Mouse (Mus musculus) embryonic facial prominence, embryonic 10.5 days (tissue): ENCODE measurements around the gene Podxl. TPM values are rescaled to one million over a fixed set of nuclear protein-coding genes. Genes with fewer than 3 reads are reported as not detected.

Experiments
- DNase-seq: peaks from one replicate; pipeline ENCODE4 v3.0.0-alpha.2; 2017; ENCODE audit warnings: low spot score
- H3K27ac ChIP-seq: fragments of 300-500 bp; sonication (generic); replicated peaks from 2 replicates; pipeline ENCODE4 v1.5.1; 2016; ENCODE audit warnings: mild to moderate bottlenecking
- H3K27me3 ChIP-seq: fragments of 300-500 bp; sonication (generic); replicated peaks from 2 replicates; pipeline ENCODE4 v1.6.1; 2016; ENCODE audit warnings: low read depth, mild to moderate bottlenecking; ENCODE audit not compliant: poor library complexity, severe bottlenecking
- H3K36me3 ChIP-seq: fragments of 300-500 bp; sonication (generic); replicated peaks from 2 replicates; pipeline ENCODE4 v1.6.1; 2016; ENCODE audit warnings: mild to moderate bottlenecking, moderate library complexity
- H3K4me1 ChIP-seq: fragments of 300-500 bp; sonication (generic); 2 replicates; pipeline ENCODE4 v1.6.1; 2016
- H3K4me3 ChIP-seq: fragments of 300-500 bp; sonication (generic); 2 replicates; pipeline ENCODE4 v1.5.1; 2016; ENCODE audit warnings: mild to moderate bottlenecking, moderate library complexity
- H3K9me3 ChIP-seq: fragments of 300-500 bp; sonication (generic); 2 replicates; pipeline ENCODE4 v1.6.1; 2016; ENCODE audit warnings: mild to moderate bottlenecking
- WGBS: fragments of 180-500 bp; shearing (Covaris S2); methylation state at CpG from one replicate; pipeline ENCODE4 v1.1.7; 2016; 5-methylcytosine and 5-hydroxymethylcytosine counted together
- polyA plus RNA-seq: library from polyadenylated mRNA; unstranded; fragments of >200 nt; fragmentation: Nextera tagmentation; extraction: Ambion mirVana; gene quantifications from 2 replicates; pipeline ENCODE4 v1.2.1, GENCODE M21; 2016

Podxl gene
- polyA plus RNA-seq, 1 experiment from 2014 or later, result 16.6 TPM

GRCm38 (mm10) chr6:31592128-31592527 lies 28.3 kb upstream of the Podxl start:
- no peaks in the 10 kb centered on the region for H3K36me3 ChIP-seq
- peaks cover 23% of the 10 kb centered on the region for H3K4me1 ChIP-seq
- H3K4me3 ChIP-seq, result no peak overlapping the region
- WGBS, result 76% methylated on average over 2 of the region's 2 CpGs
- H3K9me3 ChIP-seq, result no peaks in the 10 kb centered on the region
- H3K27ac ChIP-seq, result peak overlapping the region; percentile 27; the same call in 1 of the 2 replicates
- H3K27me3 ChIP-seq, result no peaks in the 10 kb centered on the region
- no peak for DNase-seq

DNA sequence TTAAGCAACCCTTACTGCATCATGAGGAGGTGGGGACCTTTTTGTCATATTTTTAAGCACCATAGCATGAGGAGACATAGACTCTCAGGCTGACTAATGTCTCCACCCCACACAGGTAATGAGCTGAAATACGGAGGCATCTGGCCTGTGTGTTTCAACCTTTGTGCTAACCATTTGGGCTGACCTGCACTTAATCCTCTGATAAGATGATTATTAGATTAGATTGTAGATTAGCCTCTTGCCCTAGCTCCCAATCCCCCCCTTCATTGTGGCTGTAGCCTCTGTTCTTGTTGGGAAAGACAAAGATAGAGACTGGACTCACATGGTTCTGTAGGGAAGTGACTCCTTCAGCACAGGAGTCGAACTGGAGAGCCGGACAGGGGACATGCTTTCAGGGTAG lies 27.9 kb upstream of the Podxl start:
- H3K4me3 ChIP-seq, result no peak overlapping the region
- H3K36me3 ChIP-seq, result no peaks in the 10 kb centered on the region
- peaks cover 19% of the 10 kb centered on the region for H3K4me1 ChIP-seq
- no peak for DNase-seq
- H3K27me3 ChIP-seq, result no peaks in the 10 kb centered on the region
- 0 out of 2 replicates have a peak overlapping the region, but pooled peaks have one; percentile 27 for H3K27ac ChIP-seq
- no peaks in the 10 kb centered on the region for H3K9me3 ChIP-seq
- WGBS, result 83% methylated on average over 3 of the region's 3 CpGs

- Histone ChIP-seq H3K27ac (no peak overlapping the region), H3K27me3 (no peaks in the 10 kb centered on the region), H3K4me1 (peaks cover 13% of the 10 kb centered on the region), H3K9me3 (no peaks in the 10 kb centered on the region), H3K36me3 (no peaks in the 10 kb centered on the region), H3K4me3 (no peak overlapping the region)
- DNase-seq, result no peak
- WGBS, result 72% methylated on average over 2 of the region's 2 CpGs
Observed at GRCm38 (mm10) chr6:31590754-31591153, 27.0 kb upstream of the Podxl start.

DNA sequence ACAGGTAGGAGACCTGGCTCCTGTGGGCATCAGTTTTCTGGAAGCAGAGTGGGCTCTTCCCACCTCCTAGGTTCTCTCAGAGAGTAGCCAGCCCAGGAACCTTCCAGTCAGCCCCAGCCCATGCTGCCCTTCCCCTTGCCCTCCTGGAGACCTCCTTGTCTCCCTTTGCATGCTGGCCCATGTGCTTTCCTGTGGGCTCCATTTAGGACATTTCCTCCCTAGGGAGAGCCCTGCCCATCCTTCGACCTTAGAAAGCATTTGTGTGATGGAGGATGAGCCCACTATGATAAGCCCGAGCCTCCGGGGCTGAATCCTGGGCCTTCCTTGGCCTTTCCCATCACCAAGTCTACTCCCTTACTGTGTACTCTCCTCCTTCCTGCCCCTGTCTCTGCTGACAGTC lies 25.5 kb upstream of the Podxl start:
- WGBS, result 75% methylated on average over 3 of the region's 3 CpGs
- H3K4me1 ChIP-seq, result peaks cover 19% of the 10 kb centered on the region
- H3K9me3 ChIP-seq, result no peaks in the 10 kb centered on the region
- no peaks in the 10 kb centered on the region for H3K36me3 ChIP-seq
- H3K4me3 ChIP-seq, result no peak overlapping the region
- H3K27ac ChIP-seq, result no peak overlapping the region
- H3K27me3 ChIP-seq, result no peaks in the 10 kb centered on the region
- DNase-seq, result no peak

DNA sequence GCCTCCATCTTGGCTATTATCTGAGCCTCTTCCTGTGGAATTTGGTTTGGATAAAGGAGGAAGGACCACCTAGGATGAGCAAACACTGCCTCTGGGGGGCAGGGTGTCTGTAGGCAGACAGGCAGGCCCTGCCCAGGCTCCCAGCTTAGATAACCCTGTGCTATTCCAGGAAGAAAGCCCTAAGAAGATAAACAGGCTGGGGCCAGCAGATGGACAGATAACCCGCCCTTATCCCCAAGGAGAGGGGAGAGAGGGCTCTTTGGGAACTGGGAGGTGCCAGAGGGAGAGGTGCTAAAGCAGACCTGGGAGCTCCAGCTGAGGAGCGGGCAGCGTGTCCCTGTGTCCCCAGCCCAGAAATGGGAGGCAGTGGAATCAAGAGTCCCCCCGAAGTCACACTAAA lies 23.9 kb upstream of the Podxl start:
- no peaks in the 10 kb centered on the region for H3K27me3 ChIP-seq
- no peaks in the 10 kb centered on the region for H3K36me3 ChIP-seq
- peaks cover 16% of the 10 kb centered on the region for H3K4me1 ChIP-seq
- peak overlapping the region; percentile 24; the same call in 1 of the 2 replicates for H3K27ac ChIP-seq
- H3K4me3 ChIP-seq, result no peak overlapping the region
- no peak for DNase-seq
- 62% methylated on average over 4 of the region's 4 CpGs for WGBS
- no peaks in the 10 kb centered on the region for H3K9me3 ChIP-seq

GRCm38 (mm10) chr6:31586127-31586526 lies 22.3 kb upstream of the Podxl start:
- no peak for DNase-seq
- H3K9me3 ChIP-seq, result no peaks in the 10 kb centered on the region
- 90% methylated on average over 2 of the region's 2 CpGs for WGBS
- H3K4me1 ChIP-seq, result peaks cover 16% of the 10 kb centered on the region
- no peaks in the 10 kb centered on the region for H3K27me3 ChIP-seq
- H3K4me3 ChIP-seq, result no peak overlapping the region
- no peak overlapping the region for H3K27ac ChIP-seq
- no peaks in the 10 kb centered on the region for H3K36me3 ChIP-seq

DNA sequence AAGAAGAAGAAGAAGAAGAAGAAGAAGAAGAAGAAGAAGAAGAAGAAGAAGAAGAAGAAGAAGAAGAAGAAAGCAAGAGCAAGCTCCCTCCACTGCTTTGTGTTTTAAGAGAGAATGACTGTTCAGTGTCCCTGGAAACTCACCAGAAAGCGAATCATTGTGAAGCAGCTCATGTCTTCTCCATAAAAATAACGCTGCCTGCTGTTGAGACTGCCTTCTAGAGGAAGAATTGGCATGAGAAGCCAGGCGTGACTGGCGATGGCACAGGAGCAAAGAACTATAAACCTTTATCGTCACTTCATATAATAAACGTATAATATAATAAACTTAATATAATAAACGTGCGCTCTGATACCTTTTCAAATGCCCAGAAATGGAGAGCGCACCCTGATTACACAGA lies 12.4 kb upstream of the Podxl start:
- no peak for DNase-seq
- no peaks in the 10 kb centered on the region for H3K9me3 ChIP-seq
- H3K4me3 ChIP-seq, result no peak overlapping the region
- no peaks in the 10 kb centered on the region for H3K27me3 ChIP-seq
- no peaks in the 10 kb centered on the region for H3K4me1 ChIP-seq
- H3K36me3 ChIP-seq, result no peaks in the 10 kb centered on the region
- WGBS, result 88% methylated on average over 9 of the region's 9 CpGs
- no peak overlapping the region for H3K27ac ChIP-seq

DNA sequence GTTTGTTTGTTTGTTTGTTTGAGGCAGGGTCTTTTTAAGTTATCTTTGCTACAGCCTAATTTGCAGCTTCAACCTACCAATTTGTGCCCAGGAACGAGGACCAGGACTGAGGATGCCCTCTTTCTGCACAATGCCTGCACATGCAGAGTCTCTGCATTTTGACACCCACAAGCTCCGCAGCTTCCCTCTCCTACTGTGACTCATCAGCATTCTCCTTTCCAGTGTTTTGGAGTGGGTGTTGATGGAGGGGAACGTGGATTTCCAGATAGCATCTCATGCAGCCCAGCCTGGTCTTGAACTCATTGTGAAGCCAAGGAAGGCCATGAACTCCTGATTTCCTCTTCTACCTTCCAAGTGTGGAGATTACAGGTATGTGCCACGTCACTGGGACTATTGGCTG lies 11.3 kb upstream of the Podxl start:
- no peak overlapping the region for H3K4me3 ChIP-seq
- 69% methylated on average over 4 of the region's 4 CpGs for WGBS
- no peak for DNase-seq
- H3K27me3 ChIP-seq, result peaks cover 2% of the 10 kb centered on the region; the same call in 1 of the 2 replicates
- no peaks in the 10 kb centered on the region for H3K36me3 ChIP-seq
- H3K9me3 ChIP-seq, result no peaks in the 10 kb centered on the region
- H3K4me1 ChIP-seq, result no peaks in the 10 kb centered on the region
- no peak overlapping the region for H3K27ac ChIP-seq

DNA sequence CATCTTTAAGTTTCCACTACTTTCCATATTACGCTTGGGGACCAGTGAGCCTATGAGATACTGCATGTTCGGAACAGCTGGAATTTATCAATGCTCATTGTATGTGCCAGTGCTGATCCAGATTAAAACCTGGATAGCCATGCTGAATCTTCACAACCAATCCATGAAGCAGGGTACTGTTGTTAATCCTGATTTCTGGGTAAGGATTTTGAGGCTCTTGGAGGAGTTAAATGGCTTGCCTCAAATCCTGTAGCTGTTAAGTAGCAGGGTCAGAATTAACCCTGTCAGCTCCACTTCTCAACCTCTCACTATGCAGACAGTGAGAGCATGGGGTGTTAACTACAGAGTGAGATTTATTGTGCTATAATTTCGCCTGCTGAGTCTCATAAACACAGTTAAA lies 7.7 kb upstream of the Podxl start:
- 75% methylated on average over 3 of the region's 3 CpGs for WGBS
- peaks cover 37% of the 10 kb centered on the region for H3K27me3 ChIP-seq
- H3K4me3 ChIP-seq, result no peak overlapping the region
- DNase-seq, result no peak
- no peaks in the 10 kb centered on the region for H3K36me3 ChIP-seq
- peaks cover 13% of the 10 kb centered on the region for H3K4me1 ChIP-seq
- H3K27ac ChIP-seq, result no peak overlapping the region
- H3K9me3 ChIP-seq, result no peaks in the 10 kb centered on the region

GRCm38 (mm10) chr6:31568070-31568595 lies 4.4 kb upstream of the Podxl start:
- DNase-seq, result no peak
- Histone ChIP-seq H3K4me3 (no peak overlapping the region), H3K27me3 (peaks cover 69% of the 10 kb centered on the region), H3K9me3 (no peaks in the 10 kb centered on the region), H3K4me1 (peaks cover 36% of the 10 kb centered on the region), H3K36me3 (no peaks in the 10 kb centered on the region), H3K27ac (no peak overlapping the region)
- 22% methylated on average over 7 of the region's 7 CpGs for WGBS

- Histone ChIP-seq H3K4me3 (no peak overlapping the region), H3K4me1 (peaks cover 45% of the 10 kb centered on the region), H3K36me3 (no peaks in the 10 kb centered on the region), H3K27me3 (peaks cover 78% of the 10 kb centered on the region), H3K27ac (no peak overlapping the region), H3K9me3 (no peaks in the 10 kb centered on the region)
- no peak for DNase-seq
- 31% methylated on average over 7 of the region's 7 CpGs for WGBS
Observed at GRCm38 (mm10) chr6:31567200-31567599, 3.4 kb upstream of the Podxl start.

DNA sequence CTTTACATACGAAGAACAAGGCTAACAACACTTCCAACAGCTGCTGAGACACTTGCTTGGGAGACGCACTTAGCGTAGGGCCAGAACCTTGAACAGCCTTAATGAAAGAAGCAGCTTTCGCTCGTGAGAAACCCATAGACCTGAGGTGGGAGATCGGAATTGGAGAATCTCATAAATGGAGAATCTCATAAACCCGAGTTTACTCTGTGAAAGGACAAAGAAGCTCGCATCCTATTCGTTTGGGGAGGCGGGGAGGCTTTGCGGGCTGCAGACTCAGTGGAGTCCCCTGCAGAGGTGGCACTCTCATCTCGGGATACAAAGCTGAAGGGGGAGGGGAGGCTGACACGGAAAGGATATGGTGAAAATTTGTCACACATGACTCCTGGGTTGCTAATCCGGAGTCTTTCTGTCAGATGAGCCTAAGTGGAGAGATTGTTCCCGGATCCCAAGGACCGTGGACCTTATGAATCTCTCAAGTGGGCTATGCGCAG lies 1.2 kb upstream of the Podxl start:
- no peaks in the 10 kb centered on the region for H3K9me3 ChIP-seq
- peak; percentile 46 for DNase-seq
- H3K36me3 ChIP-seq, result no peaks in the 10 kb centered on the region
- peak overlapping the region; percentile 63 for H3K4me3 ChIP-seq
- H3K27me3 ChIP-seq, result peaks cover 97% of the 10 kb centered on the region
- H3K4me1 ChIP-seq, result peaks cover 65% of the 10 kb centered on the region
- WGBS, result under 1% methylated on average over 17 of the region's 17 CpGs
- 0 out of 2 replicates have a peak overlapping the region, but pooled peaks have one; percentile 30 for H3K27ac ChIP-seq

GRCm38 (mm10) chr6:31564182-31564531 lies 376 bp upstream of the Podxl start:
- Histone ChIP-seq H3K27ac (peak overlapping the region; percentile 84), H3K4me3 (peak overlapping the region; percentile 63), H3K9me3 (no peaks in the 10 kb centered on the region), H3K36me3 (no peaks in the 10 kb centered on the region), H3K27me3 (peaks cover 97% of the 10 kb centered on the region), H3K4me1 (peaks cover 69% of the 10 kb centered on the region)
- no peak for DNase-seq
- under 1% methylated on average over 18 of the region's 18 CpGs for WGBS
